Mouse (Mus musculus) adrenal gland, postnatal 25 days (tissue): ENCODE results near the gene Il1a. TPM values are rescaled to one million over a fixed set of nuclear protein-coding genes. Genes with fewer than 3 reads are reported as not detected.

ENCODE experiments used
- DNase-seq: peaks from one replicate; pipeline ENCODE4 v3.0.0; 2021; ENCODE audit warnings: mixed read lengths
- total RNA-seq: library from RNA; stranded (reverse); gene quantifications from 2 replicates; pipeline ENCODE4 v1.2.3, GENCODE M21; 2021

Il1a gene
- total RNA-seq, 1 experiment from 2014 or later: not detected

- DNase-seq: peak; percentile 21
Measured at GRCm38 (mm10) chr2:129263073-129263472, 46.7 kb downstream of the Il1a start.

- DNase-seq: no peak
Measured at GRCm38 (mm10) chr2:129261151-129261794, 48.5 kb downstream of the Il1a start.

- DNase-seq: no peak
Measured at GRCm38 (mm10) chr2:129260646-129261045, 49.1 kb downstream of the Il1a start.

- DNase-seq: peak; percentile 17
Measured at GRCm38 (mm10) chr2:129258475-129259211, 51.1 kb downstream of the Il1a start.

- DNase-seq: no peak
Measured at GRCm38 (mm10) chr2:129258056-129258455, 51.7 kb downstream of the Il1a start.

GRCm38 (mm10) chr2:129256006-129256405 lies 53.8 kb downstream of the Il1a start:
- DNase-seq: no peak

- no peak for DNase-seq
Measured at GRCm38 (mm10) chr2:129254076-129254475, 55.7 kb downstream of the Il1a start.

GRCm38 (mm10) chr2:129253631-129253970 lies 56.2 kb downstream of the Il1a start:
- DNase-seq: no peak

- DNase-seq: no peak
Measured at GRCm38 (mm10) chr2:129252836-129253630, 56.7 kb downstream of the Il1a start.

Other genes with a start within 250 kb of the Il1a start
- gene Ttl, start 244.0 kb downstream of the Il1a start, total RNA-seq: 8.9 and 12.4 TPM in 2 replicates
- gene Polr1b, start 209.0 kb downstream of the Il1a start, total RNA-seq: 21.6 and 23.5 TPM in 2 replicates
- gene Chchd5, start 180.3 kb downstream of the Il1a start, total RNA-seq: 25.0 and 27.7 TPM in 2 replicates
- 18.0 and 21.1 TPM in 2 replicates for gene Slc20a1, start 111.2 kb downstream of the Il1a start, total RNA-seq
- 5.1 and 6.0 TPM in 2 replicates for gene Ckap2l, start 12.8 kb downstream of the Il1a start, total RNA-seq
- 0.71 TPM in 1 of 2 replicates, not detected in the other for gene Il1b, start 61.2 kb upstream of the Il1a start, total RNA-seq
- not detected in 2 replicates for gene F830045P16Rik, start 226.6 kb upstream of the Il1a start, total RNA-seq